Mouse (Mus musculus): ENCODE results near the gene Muc1. TPM values are rescaled to one million over a fixed set of nuclear protein-coding genes. Genes with fewer than 3 reads are reported as not detected.
A peak's percentile ranks its signal among the peaks of the same experiment; 100 is the strongest.

Muc1 gene
- polyA plus RNA-seq, 1 experiment from 2014 or later: 1.5 TPM

DNA sequence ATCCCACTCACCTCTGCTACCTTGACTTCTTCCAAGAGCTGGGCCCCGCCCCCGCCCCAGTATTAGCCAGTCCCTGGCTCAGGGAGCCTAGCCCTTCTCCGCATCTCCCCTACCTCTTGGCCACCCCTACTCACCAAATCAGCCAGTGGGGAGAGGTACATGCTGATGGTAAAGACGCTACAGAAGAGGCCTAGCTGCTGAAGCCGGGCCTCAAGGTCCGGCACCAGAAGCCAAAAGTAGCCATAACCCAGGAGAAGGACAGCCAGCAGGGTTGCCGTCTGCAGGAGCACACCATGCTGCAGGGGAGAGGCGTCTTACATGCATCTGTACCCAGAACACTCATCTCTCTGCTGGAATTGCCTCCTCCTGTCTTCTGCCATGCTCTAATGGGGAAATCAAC lies 40.1 kb downstream of the Muc1 start:
- H3K4me2 ChIP-seq (ENCODE audit: low read length): peak overlapping the region; percentile 89; the same call in 1 of the 2 replicates
- H3K27me3 ChIP-seq (ENCODE audit: control insufficient read depth, insufficient read depth, low read depth, low read length): no peaks in the 10 kb centered on the region
- no peak overlapping the region for H3K27ac ChIP-seq (ENCODE audit: low read length)
- no peak overlapping the region for H3K4me3 ChIP-seq (ENCODE audit: low read depth, low read length)
- H3K4me1 ChIP-seq (ENCODE audit: control insufficient read depth, insufficient read depth, low read length): peaks cover 35% of the 10 kb centered on the region
- WGBS: 51% methylated on average over 8 of the region's 8 CpGs
- H3K9ac ChIP-seq (ENCODE audit: low read depth, low read length): peak overlapping the region; percentile 11; the same call in 1 of the 2 replicates
- no peaks in the 10 kb centered on the region for H3K36me3 ChIP-seq (ENCODE audit: control insufficient read depth, insufficient read depth, low read length)
- no peaks in the 10 kb centered on the region for H3K9me3 ChIP-seq (replicated peaks; ENCODE audit: control insufficient read depth, low read length, poor library complexity, severe bottlenecking)
- ATAC-seq: no peak

DNA sequence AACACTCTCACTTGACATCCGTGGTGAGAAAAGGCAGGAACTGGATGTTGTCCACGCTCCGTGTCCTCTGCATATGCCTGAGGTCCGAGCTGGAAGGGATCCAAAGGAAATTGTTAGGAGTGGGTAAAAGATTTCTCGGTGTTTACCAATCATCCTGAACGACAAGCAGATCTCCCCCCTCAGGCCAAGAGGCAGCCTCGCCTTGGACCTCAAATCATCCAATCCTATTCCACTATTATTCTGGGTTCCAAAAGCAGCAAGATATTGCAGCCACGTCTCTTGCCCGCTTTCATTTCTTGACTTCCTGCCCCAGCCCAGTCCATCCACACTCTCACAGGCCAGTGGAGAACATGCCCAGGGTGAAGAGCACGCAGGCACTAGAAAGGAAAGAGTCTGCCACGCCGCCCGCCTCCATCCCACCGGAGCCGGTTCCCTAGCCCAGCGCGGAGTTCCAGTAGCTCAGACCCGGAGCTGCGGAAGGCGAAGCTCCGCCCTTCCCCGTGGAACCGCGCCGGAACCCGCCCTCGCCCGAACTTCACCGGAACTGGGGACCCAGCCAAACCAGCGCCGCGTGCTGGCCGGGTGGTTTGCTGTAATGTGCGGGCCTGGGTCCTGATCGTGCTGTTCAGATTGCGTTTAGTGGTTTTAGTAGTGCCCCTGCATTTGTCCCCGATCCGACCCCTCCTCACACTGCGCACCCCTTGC lies 41.3 kb downstream of the Muc1 start, which contains the start of gene Slc50a1:
Gene Slc50a1, minus strand, starts transcription at position 520 of the 705 bp plus-strand sequence.
- ATAC-seq: peak; percentile 38
- Histone ChIP-seq H3K36me3 (ENCODE audit: control insufficient read depth, insufficient read depth, low read length) (no peaks in the 10 kb centered on the region), H3K9ac (ENCODE audit: low read depth, low read length) (peak within 1 kb of the TSS; percentile 83), H3K27ac (ENCODE audit: low read length) (peak within 1 kb of the TSS; percentile 81), H3K4me3 (ENCODE audit: low read depth, low read length) (peak within 1 kb of the TSS; percentile 58), H3K4me1 (ENCODE audit: control insufficient read depth, insufficient read depth, low read length) (peaks cover 35% of the 10 kb centered on the region), H3K9me3 (replicated peaks; ENCODE audit: control insufficient read depth, low read length, poor library complexity, severe bottlenecking) (no peaks in the 10 kb centered on the region), H3K27me3 (ENCODE audit: control insufficient read depth, insufficient read depth, low read depth, low read length) (no peaks in the 10 kb centered on the region), H3K4me2 (ENCODE audit: low read length) (peak within 1 kb of the TSS; percentile 89)
- WGBS: 3% methylated on average over 39 of the region's 39 CpGs

DNA sequence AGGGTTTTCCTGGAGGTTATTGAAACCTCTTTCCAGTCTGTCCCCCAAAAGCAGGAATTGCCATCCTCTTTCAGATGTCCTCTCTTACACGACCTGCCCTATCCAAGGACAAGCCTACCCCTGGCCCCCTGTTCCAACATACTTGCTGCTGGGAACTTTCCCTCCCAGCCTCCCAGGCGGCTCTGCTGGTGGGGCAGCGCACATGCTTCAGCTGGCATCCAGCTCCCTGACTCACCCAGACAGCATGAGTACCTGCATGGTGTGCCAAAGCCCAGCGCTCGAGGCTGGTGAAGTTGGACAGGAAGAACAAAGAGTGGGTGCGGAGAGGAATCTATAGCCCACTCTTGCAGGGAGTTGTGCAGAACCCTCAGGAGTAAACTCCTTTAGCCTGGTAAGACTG lies 42.0 kb downstream of the Muc1 start:
- Histone ChIP-seq H3K36me3 (ENCODE audit: control insufficient read depth, insufficient read depth, low read length) (no peaks in the 10 kb centered on the region), H3K27ac (ENCODE audit: low read length) (peak overlapping the region; percentile 81), H3K4me1 (ENCODE audit: control insufficient read depth, insufficient read depth, low read length) (peaks cover 34% of the 10 kb centered on the region), H3K4me2 (ENCODE audit: low read length) (peak overlapping the region; percentile 89), H3K9me3 (replicated peaks; ENCODE audit: control insufficient read depth, low read length, poor library complexity, severe bottlenecking) (no peaks in the 10 kb centered on the region), H3K9ac (ENCODE audit: low read depth, low read length) (peak overlapping the region; percentile 83), H3K27me3 (ENCODE audit: control insufficient read depth, insufficient read depth, low read depth, low read length) (no peaks in the 10 kb centered on the region), H3K4me3 (ENCODE audit: low read depth, low read length) (peak overlapping the region; percentile 58)
- WGBS: 66% methylated on average over 6 of the region's 6 CpGs
- ATAC-seq: no peak

DNA sequence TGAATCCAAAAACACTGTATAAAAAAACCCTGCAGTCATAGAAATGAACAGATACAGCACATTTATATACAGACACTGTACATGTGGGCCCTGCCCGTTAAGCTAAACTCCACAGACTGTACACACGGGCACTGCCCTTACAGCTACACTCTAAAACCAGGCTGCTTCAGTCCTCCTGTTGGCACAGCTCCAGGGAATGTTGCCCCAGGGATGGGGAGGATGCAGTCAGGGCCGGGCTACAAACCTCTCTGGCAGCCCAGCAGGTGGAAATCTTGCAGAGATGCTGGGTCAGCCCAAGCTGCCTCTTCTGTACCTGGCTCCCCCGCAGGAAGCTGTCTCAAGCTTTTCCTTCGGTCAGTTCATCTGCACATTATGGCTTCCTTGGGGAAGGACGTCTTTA lies 42.9 kb downstream of the Muc1 start:
- 61% methylated on average over 6 of the region's 6 CpGs for WGBS
- Histone ChIP-seq H3K9me3 (replicated peaks; ENCODE audit: control insufficient read depth, low read length, poor library complexity, severe bottlenecking) (no peaks in the 10 kb centered on the region), H3K4me2 (ENCODE audit: low read length) (no peak overlapping the region), H3K9ac (ENCODE audit: low read depth, low read length) (no peak overlapping the region), H3K36me3 (ENCODE audit: control insufficient read depth, insufficient read depth, low read length) (no peaks in the 10 kb centered on the region), H3K27ac (ENCODE audit: low read length) (no peak overlapping the region), H3K4me1 (ENCODE audit: control insufficient read depth, insufficient read depth, low read length) (peaks cover 30% of the 10 kb centered on the region), H3K27me3 (ENCODE audit: control insufficient read depth, insufficient read depth, low read depth, low read length) (no peaks in the 10 kb centered on the region), H3K4me3 (ENCODE audit: low read depth, low read length) (no peak overlapping the region)
- ATAC-seq: no peak

DNA sequence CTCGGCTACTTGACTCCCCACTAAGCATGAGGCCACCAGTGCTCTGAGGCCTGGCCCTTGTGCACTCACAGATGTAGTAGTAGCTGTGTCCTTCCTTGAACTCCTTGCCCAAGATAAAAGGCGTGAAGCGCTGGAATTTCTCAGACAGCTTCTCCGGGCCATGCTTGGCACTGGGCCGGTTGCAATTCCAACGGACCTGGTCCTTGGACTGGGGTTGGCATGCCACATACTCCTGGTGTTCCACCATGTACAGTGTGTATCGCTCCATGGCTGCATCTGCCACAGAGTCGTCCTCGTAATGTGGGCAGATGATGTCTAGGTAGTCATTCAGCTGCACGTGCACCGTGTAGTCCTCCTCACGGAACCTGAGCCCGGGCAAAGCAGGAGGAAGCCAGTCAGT lies 47.2 kb downstream of the Muc1 start:
- ATAC-seq: no peak

DNA sequence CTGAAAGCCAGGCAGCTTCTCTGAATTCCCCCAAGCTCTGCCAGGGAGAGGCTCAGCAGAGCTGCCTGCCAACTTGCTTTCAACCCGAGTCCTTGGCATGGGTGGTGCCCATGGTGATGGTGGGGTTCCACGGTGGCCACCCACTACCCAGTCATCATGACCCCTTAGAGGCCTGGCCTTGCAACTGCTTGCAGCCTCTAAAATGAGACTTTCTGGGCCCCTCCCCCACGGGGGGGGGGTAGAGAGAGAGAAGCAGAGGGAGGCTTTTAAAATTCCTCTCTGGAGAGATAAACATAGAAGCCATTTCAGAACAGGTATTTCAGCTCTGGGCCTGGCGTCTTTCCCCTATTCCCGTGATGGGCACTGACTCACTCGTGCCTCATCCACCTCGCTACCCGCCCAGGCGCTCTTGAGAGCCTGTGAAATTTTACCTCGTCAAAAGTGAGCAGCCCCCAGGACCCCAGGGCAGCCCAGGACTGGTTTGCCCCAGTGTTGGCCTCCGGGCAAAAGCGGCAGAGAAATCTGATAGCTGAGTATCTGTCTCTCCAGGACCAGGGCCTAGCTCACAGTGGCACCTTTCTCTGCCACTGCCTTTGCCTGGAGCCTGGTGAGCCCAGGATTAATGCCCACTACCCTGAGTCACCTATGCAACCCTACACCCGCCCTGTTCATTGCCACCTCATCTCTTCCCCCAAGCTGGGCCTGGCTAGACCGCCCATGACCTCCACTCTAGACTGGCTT lies 48.6 kb downstream of the Muc1 start:
- ATAC-seq: no peak
- Histone ChIP-seq H3K4me3 (ENCODE audit: low read depth, low read length) (no peak overlapping the region), H3K9ac (ENCODE audit: low read depth, low read length) (no peak overlapping the region)

More for the DNA sequence above, 47.2 kb downstream of the Muc1 start:
- H3K9me3 ChIP-seq (replicated peaks; ENCODE audit: control insufficient read depth, low read length, poor library complexity, severe bottlenecking): no peaks in the 10 kb centered on the region
- H3K27me3 ChIP-seq (ENCODE audit: control insufficient read depth, insufficient read depth, low read depth, low read length): no peaks in the 10 kb centered on the region
- H3K36me3 ChIP-seq (ENCODE audit: control insufficient read depth, insufficient read depth, low read length): no peaks in the 10 kb centered on the region
- no peak overlapping the region for H3K4me3 ChIP-seq (ENCODE audit: low read depth, low read length)
- H3K4me1 ChIP-seq (ENCODE audit: control insufficient read depth, insufficient read depth, low read length): peaks cover 17% of the 10 kb centered on the region
- H3K9ac ChIP-seq (ENCODE audit: low read depth, low read length): no peak overlapping the region
- WGBS: 93% methylated on average over 13 of the region's 13 CpGs
- H3K4me2 ChIP-seq (ENCODE audit: low read length): no peak overlapping the region
- no peak overlapping the region for H3K27ac ChIP-seq (ENCODE audit: low read length)

DNA sequence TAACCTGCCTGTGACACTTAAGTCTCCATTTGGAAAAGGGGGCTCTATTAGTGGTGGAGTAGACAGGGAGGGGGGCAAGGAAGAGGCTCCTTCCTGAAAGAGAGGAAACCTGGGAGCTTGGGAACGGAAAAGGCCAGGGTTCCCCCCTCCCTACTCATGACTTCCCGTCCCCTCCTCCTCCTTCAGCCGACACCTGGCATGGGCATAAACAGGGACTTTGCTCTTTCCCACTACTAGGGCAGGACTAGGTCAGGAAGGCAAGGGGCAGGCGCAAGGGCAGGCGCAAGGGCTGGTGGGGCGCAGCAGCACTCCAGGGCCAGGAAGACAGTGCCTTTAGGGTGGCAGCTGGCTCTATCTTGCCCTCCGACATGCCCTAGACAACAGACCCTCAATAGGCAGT lies 49.2 kb downstream of the Muc1 start:
- Histone ChIP-seq H3K4me2 (ENCODE audit: low read length) (peak overlapping the region; percentile 95; the same call in 1 of the 2 replicates), H3K27me3 (ENCODE audit: control insufficient read depth, insufficient read depth, low read depth, low read length) (0 out of 2 replicates have a peak, but pooled peaks cover 4% of the 10 kb centered on the region), H3K4me1 (ENCODE audit: control insufficient read depth, insufficient read depth, low read length) (peaks cover 21% of the 10 kb centered on the region), H3K9me3 (replicated peaks; ENCODE audit: control insufficient read depth, low read length, poor library complexity, severe bottlenecking) (no peaks in the 10 kb centered on the region), H3K9ac (ENCODE audit: low read depth, low read length) (no peak overlapping the region), H3K36me3 (ENCODE audit: control insufficient read depth, insufficient read depth, low read length) (no peaks in the 10 kb centered on the region), H3K27ac (ENCODE audit: low read length) (no peak overlapping the region), H3K4me3 (ENCODE audit: low read depth, low read length) (no peak overlapping the region)
- WGBS: 87% methylated on average over 7 of the region's 7 CpGs
- no peak for ATAC-seq

More for the DNA sequence above, 48.6 kb downstream of the Muc1 start:
- H3K36me3 ChIP-seq (ENCODE audit: control insufficient read depth, insufficient read depth, low read length): no peaks in the 10 kb centered on the region
- no peaks in the 10 kb centered on the region for H3K9me3 ChIP-seq (replicated peaks; ENCODE audit: control insufficient read depth, low read length, poor library complexity, severe bottlenecking)
- H3K4me2 ChIP-seq (ENCODE audit: low read length): no peak overlapping the region
- WGBS: 61% methylated on average over 14 of the region's 14 CpGs
- H3K27me3 ChIP-seq (ENCODE audit: control insufficient read depth, insufficient read depth, low read depth, low read length): 0 out of 2 replicates have a peak, but pooled peaks cover 4% of the 10 kb centered on the region
- H3K27ac ChIP-seq (ENCODE audit: low read length): no peak overlapping the region
- peaks cover 21% of the 10 kb centered on the region for H3K4me1 ChIP-seq (ENCODE audit: control insufficient read depth, insufficient read depth, low read length)

DNA sequence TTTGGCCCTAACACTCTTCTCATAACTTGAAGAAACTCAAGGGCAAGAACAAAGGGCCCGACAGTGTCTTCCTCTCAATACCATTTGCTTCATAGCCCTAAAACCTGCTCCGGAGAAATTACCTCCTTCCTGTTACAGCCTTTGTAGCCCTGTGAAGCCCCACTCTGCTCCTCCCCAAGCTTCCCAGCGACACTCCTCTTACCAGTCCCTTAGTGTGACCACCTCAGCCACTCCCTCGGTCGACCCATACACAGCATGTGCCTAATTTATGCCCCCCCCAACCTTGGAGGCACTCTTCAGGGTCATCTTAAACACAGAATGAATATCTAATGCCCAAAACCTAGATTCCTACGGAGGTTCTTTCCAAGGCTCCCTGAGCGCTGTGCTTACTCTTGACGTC lies 49.8 kb downstream of the Muc1 start:
- 30% methylated on average over 8 of the region's 8 CpGs for WGBS
- Histone ChIP-seq H3K36me3 (ENCODE audit: control insufficient read depth, insufficient read depth, low read length) (no peaks in the 10 kb centered on the region), H3K9me3 (replicated peaks; ENCODE audit: control insufficient read depth, low read length, poor library complexity, severe bottlenecking) (no peaks in the 10 kb centered on the region), H3K4me1 (ENCODE audit: control insufficient read depth, insufficient read depth, low read length) (peaks cover 21% of the 10 kb centered on the region), H3K4me3 (ENCODE audit: low read depth, low read length) (peak overlapping the region; percentile 52), H3K9ac (ENCODE audit: low read depth, low read length) (no peak overlapping the region), H3K27me3 (ENCODE audit: control insufficient read depth, insufficient read depth, low read depth, low read length) (0 out of 2 replicates have a peak, but pooled peaks cover 4% of the 10 kb centered on the region), H3K27ac (ENCODE audit: low read length) (no peak overlapping the region), H3K4me2 (ENCODE audit: low read length) (peak overlapping the region; percentile 95; the same call in 1 of the 2 replicates)
- ATAC-seq: no peak

All from midbrain, embryonic 16.5 days (tissue).